Mouse (Mus musculus): ENCODE measurements around the gene Arhgdib. TPM values are rescaled to one million over a fixed set of nuclear protein-coding genes. Genes with fewer than 3 reads are reported as not detected.

Gene Arhgdib
- total and polyA plus RNA-seq, 2 experiments from 2014 or later: 14.9 to 29.3 TPM

GRCm38 (mm10) chr6:136942280-136942679 lies 581 bp upstream of the Arhgdib start:
- Histone ChIP-seq H3K4me3 (ENCODE audit: low read depth, low read length) (no peak overlapping the region), H3K9me3 (ENCODE audit: low read length) (no peaks in the 10 kb centered on the region), H3K4me1 (ENCODE audit: insufficient read depth) (0 out of 2 replicates have a peak, but pooled peaks cover 7% of the 10 kb centered on the region), H3K9ac (no peak overlapping the region), H3K27me3 (ENCODE audit: insufficient read depth, low read length) (no peaks in the 10 kb centered on the region), H3K36me3 (ENCODE audit: insufficient read depth) (no peaks in the 10 kb centered on the region), H3K4me2 (ENCODE audit: low read depth) (no peak overlapping the region), H3K27ac (ENCODE audit: low read depth, low read length) (peak overlapping the region; percentile 69; the same call in 1 of the 2 replicates)
- TF ChIP-seq CTCF (IDR thresholded peaks at IDR 0.05; ENCODE audit: low read depth): no peak
- DNase-seq (peak; percentile 55), ATAC-seq (peak; percentile 65)
- WGBS: 48% methylated on average over 9 of the region's 9 CpGs

DNA sequence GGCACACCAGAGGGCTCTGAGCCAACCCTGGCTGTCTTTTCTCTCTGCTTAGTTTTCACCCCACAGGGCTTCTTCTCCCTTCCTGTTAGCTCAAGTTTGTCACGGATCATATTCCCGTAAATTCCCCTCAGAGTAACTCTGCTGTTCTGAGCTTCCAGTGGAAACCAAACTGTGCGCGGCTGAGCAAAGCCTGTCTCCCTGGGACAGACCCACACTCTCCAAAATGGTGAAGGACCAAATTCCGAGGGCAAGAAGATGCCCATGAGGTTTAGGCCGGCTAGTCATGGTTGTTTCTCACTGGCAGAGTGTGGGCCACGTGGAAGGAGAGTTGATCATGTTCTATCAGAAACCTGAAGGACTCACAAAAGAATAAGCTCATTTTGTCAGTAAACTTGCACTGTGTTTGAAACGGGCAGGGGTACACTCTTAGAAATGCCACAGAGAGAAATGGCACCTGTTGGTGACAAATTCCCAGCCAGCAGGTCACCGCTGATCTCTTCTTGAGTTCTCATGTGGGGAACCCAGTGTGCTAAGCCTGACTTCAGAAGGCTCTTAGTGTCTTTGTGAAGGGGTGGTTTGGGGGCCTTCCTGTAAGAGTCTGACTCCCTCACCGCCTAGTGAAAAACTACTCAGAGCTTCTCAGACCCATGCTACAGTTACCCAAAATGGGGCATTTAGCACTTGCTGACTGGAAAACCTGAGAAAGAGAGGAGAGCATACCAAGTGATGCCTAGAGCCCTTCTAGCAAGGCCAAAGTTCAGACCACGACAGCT lies 1.3 kb downstream of the Arhgdib start:
- Histone ChIP-seq H3K9ac (no peak overlapping the region), H3K4me2 (ENCODE audit: low read depth) (no peak overlapping the region), H3K9me3 (ENCODE audit: low read length) (no peaks in the 10 kb centered on the region), H3K4me1 (ENCODE audit: insufficient read depth) (0 out of 2 replicates have a peak, but pooled peaks cover 7% of the 10 kb centered on the region), H3K27ac (ENCODE audit: low read depth, low read length) (0 out of 2 replicates have a peak overlapping the region, but pooled peaks have one; percentile 69), H3K27me3 (ENCODE audit: insufficient read depth, low read length) (no peaks in the 10 kb centered on the region), H3K4me3 (ENCODE audit: low read depth, low read length) (no peak overlapping the region), H3K36me3 (ENCODE audit: insufficient read depth) (no peaks in the 10 kb centered on the region)
- no peak for ATAC-seq
- 85% methylated on average over 11 of the region's 11 CpGs for WGBS
- no peak for TF ChIP-seq CTCF (IDR thresholded peaks at IDR 0.05; ENCODE audit: low read depth)
- no peak for DNase-seq

DNA sequence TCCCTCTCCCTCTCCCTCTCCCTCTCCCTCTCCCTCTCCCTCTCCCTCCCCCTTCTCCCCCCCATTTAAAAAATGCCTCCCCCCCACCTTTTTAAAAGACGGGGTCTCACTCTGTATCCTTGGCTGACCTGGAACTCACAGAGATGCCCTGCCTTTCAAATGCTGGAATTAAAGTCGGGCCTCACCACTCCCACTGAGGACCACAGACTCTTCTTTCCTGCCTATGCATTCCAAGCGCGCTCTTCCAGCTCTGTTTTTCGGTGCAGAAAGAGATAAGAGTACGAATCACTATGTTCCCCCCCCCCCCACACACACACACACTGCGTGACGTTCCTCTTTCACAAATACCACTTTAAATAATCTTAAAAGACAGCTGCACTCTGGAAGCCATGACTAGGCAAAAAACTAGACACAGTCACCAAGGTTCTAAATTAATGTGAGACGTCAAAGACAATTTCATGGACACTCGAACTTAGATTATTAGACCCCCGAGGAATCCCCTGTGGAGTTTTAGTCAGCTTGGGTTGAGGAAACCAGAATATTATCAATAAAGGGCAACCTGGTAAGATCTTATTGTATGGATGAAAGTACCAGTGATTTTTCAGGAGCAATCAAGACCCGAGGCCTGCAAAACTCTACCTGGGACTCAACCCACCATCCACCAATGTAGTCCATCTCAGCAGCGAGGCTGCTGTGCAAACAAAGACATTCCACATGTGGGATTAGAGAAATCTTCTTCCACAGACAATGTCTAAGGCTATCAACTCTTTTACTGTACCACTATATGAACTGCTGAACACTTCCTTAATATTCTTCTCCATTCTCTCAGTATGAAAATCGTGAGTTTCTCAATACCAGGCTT lies 2.1 kb downstream of the Arhgdib start:
- 81% methylated on average over 14 of the region's 14 CpGs for WGBS
- DNase-seq (no peak), ATAC-seq (no peak)
- Histone ChIP-seq H3K4me2 (ENCODE audit: low read depth) (no peak overlapping the region), H3K9ac (no peak overlapping the region), H3K4me1 (ENCODE audit: insufficient read depth) (0 out of 2 replicates have a peak, but pooled peaks cover 7% of the 10 kb centered on the region), H3K27ac (ENCODE audit: low read depth, low read length) (no peak overlapping the region), H3K9me3 (ENCODE audit: low read length) (no peaks in the 10 kb centered on the region), H3K4me3 (ENCODE audit: low read depth, low read length) (no peak overlapping the region), H3K27me3 (ENCODE audit: insufficient read depth, low read length) (no peaks in the 10 kb centered on the region), H3K36me3 (ENCODE audit: insufficient read depth) (no peaks in the 10 kb centered on the region)
- TF ChIP-seq CTCF (IDR thresholded peaks at IDR 0.05; ENCODE audit: low read depth): no peak

DNA sequence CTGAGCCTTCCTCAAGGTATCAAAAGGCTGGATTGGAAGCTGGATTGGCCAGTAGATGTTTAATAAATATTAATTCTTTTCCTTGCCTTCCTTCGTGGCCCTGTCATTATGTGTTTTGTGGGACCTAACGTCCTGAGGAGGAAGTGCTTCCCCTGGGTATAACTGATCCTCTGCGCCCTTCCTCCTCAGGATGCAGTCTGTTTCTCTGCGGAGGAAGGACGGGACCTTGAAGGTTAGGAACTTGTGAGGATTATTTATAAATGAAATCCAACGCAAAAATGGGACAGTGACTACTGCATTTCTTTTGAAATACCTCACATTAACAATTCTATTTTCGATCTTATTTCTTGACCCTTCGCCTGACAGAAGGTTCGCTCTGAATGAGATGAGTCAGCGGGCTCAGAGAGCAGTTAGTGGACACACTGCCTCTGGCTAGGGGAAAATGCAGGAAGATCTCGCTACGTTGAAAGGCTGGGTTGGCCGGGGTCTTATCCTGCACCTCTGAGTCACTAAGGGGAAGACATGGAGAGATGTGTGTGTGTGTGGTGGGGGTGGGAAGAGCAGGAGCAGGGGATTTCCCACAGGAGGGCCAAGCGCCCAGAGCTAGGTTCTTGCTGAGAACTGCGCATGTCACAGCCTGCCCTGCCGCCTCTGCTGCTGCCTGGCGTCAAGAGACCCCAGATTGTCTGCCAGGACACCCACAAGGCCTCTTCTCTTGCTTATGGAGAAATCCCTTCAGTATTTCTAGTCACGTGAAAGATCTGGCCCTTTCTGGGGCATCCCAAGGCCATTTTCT lies 3.2 kb downstream of the Arhgdib start:
- Histone ChIP-seq H3K27me3 (ENCODE audit: insufficient read depth, low read length) (no peaks in the 10 kb centered on the region), H3K9me3 (ENCODE audit: low read length) (no peaks in the 10 kb centered on the region), H3K36me3 (ENCODE audit: insufficient read depth) (no peaks in the 10 kb centered on the region), H3K27ac (ENCODE audit: low read depth, low read length) (no peak overlapping the region), H3K4me3 (ENCODE audit: low read depth, low read length) (no peak overlapping the region), H3K9ac (no peak overlapping the region), H3K4me1 (ENCODE audit: insufficient read depth) (0 out of 2 replicates have a peak, but pooled peaks cover 7% of the 10 kb centered on the region), H3K4me2 (ENCODE audit: low read depth) (no peak overlapping the region)
- WGBS: 86% methylated on average over 18 of the region's 18 CpGs
- TF ChIP-seq CTCF (IDR thresholded peaks at IDR 0.05; ENCODE audit: low read depth): no peak
- DNase-seq: no peak
- ATAC-seq: no peak

DNA sequence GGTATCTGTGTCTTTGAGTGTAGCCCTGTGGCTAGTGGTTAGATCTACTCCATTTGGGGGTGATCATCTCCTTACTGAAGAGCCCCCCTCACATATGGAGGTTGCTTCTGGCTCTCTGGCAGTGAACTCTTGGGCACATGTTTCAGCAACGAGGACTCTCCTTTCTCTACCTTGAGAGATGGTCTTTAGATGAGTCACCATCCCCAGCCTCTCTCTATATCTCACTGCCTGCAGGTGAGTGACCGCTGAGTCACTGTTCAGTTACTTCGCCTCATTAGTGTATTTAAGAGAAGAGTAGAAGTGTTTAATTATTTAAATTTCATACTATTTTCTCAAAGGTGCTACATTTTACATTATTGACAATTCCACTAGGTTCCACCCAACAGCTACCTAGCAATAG lies 4.6 kb downstream of the Arhgdib start:
- Histone ChIP-seq H3K4me1 (ENCODE audit: insufficient read depth) (0 out of 2 replicates have a peak, but pooled peaks cover 7% of the 10 kb centered on the region), H3K27ac (ENCODE audit: low read depth, low read length) (no peak overlapping the region), H3K4me2 (ENCODE audit: low read depth) (no peak overlapping the region), H3K9ac (no peak overlapping the region), H3K36me3 (ENCODE audit: insufficient read depth) (no peaks in the 10 kb centered on the region), H3K9me3 (ENCODE audit: low read length) (no peaks in the 10 kb centered on the region), H3K27me3 (ENCODE audit: insufficient read depth, low read length) (no peaks in the 10 kb centered on the region), H3K4me3 (ENCODE audit: low read depth, low read length) (no peak overlapping the region)
- WGBS: 86% methylated on average over 3 of the region's 3 CpGs
- ATAC-seq (no peak), DNase-seq (no peak)
- TF ChIP-seq CTCF (IDR thresholded peaks at IDR 0.05; ENCODE audit: low read depth): no peak

DNA sequence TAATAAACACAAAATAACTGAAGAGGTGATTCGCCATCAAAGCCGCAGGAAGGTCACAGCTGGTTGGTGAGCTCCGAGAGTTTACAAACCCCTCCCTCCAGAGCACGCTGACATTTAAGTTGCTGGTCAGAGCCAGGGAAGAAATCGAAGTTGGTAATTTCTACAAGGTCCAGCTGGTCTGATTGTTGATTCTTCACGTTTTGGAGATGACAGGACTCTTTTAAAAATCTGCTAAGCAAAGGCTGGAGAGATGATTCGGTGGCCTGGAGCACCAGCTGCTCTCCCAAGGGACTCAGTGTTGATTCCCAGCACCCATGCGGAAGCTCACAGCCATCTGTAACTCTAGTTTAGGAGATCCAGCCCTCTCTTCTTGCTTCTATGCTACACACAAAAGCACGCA lies 5.3 kb downstream of the Arhgdib start:
- Histone ChIP-seq H3K27ac (ENCODE audit: low read depth, low read length) (no peak overlapping the region), H3K9me3 (ENCODE audit: low read length) (no peaks in the 10 kb centered on the region), H3K4me3 (ENCODE audit: low read depth, low read length) (no peak overlapping the region), H3K27me3 (ENCODE audit: insufficient read depth, low read length) (no peaks in the 10 kb centered on the region), H3K36me3 (ENCODE audit: insufficient read depth) (no peaks in the 10 kb centered on the region), H3K9ac (no peak overlapping the region), H3K4me2 (ENCODE audit: low read depth) (no peak overlapping the region), H3K4me1 (ENCODE audit: insufficient read depth) (0 out of 2 replicates have a peak, but pooled peaks cover 6% of the 10 kb centered on the region)
- no peak for TF ChIP-seq CTCF (IDR thresholded peaks at IDR 0.05; ENCODE audit: low read depth)
- no peak for DNase-seq
- WGBS: 87% methylated on average over 9 of the region's 9 CpGs
- ATAC-seq: no peak
